7 mouse cellular contexts compared by ENCODE assay signal in the genomic region with DNA sequence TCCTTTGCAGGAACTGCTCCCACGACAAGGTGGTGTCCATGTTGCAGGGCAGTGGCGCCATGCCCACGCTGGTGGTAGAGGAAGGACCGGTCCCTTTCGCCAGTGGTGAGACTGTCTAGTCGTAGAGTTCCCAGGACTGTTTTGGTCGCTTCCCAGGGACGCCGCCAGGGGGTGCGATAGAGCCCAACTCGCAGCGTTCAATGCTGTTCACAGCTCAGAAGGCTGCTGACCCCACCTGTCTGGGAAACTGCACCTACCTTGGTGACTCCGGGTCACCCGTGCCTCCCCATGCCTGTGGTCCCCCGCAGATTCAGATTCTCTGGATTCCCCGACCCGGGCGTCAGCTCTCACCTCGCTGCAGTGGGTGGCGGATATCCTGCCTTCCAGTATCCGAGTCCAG. TPM values are rescaled to one million over a fixed set of nuclear protein-coding genes. Genes with fewer than 3 reads are reported as not detected.
A peak's percentile ranks its signal among the peaks of the same experiment; 100 is the strongest.
DNase-seq lines count a peak whose midpoint lies in the region; ATAC-seq lines count a peak whose summit lies in the region.

No protein-coding gene starts in this region.

- WGBS in hindbrain, embryonic 15.5 days = 11% methylated on average over 21 of the region's 21 CpGs

- no peaks in the 10 kb centered on the region for H3K9me3 ChIP-seq in hindbrain, embryonic 15.5 days

- ATAC-seq in frontal cortex, adult (ENCODE audit: low TSS enrichment) = peak; percentile 52; the same call in 1 of the 2 replicates
- no peak; the same call in 1 of the 2 replicates for ATAC-seq in hindbrain, embryonic 15.5 days (ENCODE audit: low FRiP score, low read depth)
- peak; percentile 71 for ATAC-seq in megakaryocyte-erythroid progenitor cell, adult 5-6 weeks (replicated peaks; ENCODE audit: low FRiP score, low TSS enrichment, poor library complexity, severe bottlenecking)

- peaks cover 42% of the 10 kb centered on the region for H3K27me3 ChIP-seq in hindbrain, embryonic 15.5 days

- peak overlapping the region; percentile 20 for H3K4me3 ChIP-seq in hindbrain, embryonic 15.5 days

- no peak overlapping the region for H3K27ac ChIP-seq in hindbrain, embryonic 15.5 days (replicated peaks)

- H3K9ac ChIP-seq in hindbrain, embryonic 15.5 days = no peak overlapping the region

- intact Hi-C loops in left cerebral cortex, postnatal 25 days (cut with DNase I) = loop anchor here (5.0 kb wide), 1 partner anchor 47 kb away; no protein-coding TSS in a partner anchor

- peaks cover 12% of the 10 kb centered on the region for H3K4me1 ChIP-seq in hindbrain, embryonic 15.5 days (replicated peaks)

- DNase-seq in adrenal gland, adult (ENCODE audit: inconsistent age in 2 of 2, low spot score in 1 of 2) = peak; percentile 58 to 89
- DNase-seq in cerebellum, adult 9-10 months = peak; percentile 30
- DNase-seq in left cerebral cortex, postnatal 25 days (ENCODE audit: low spot score in 2 of 2) = peak; percentile 35 to 39
- DNase-seq in spleen, adult 12 weeks (ENCODE audit: low spot score) = peak; percentile 42

- no peaks in the 10 kb centered on the region for H3K36me3 ChIP-seq in hindbrain, embryonic 15.5 days

- peak overlapping the region; percentile 46 for H3K4me2 ChIP-seq in hindbrain, embryonic 15.5 days

RNA-seq across cellular contexts. Expression of gene Grid2ip, which starts 18.1 kb away (rescaled TPM):
- 0.47 and 0.48 TPM in 2 replicates for polyA plus RNA-seq in hindbrain, embryonic 15.5 days (2015; fragmentation: Nextera tagmentation; extraction: Ambion mirVana)
- total RNA-seq in left cerebral cortex, postnatal 25 days (2021) = 1 to 10 TPM; 1.6 TPM
- total RNA-seq in megakaryocyte-erythroid progenitor cell, adult 5-6 weeks (2014; fragmentation: Nextera tagmentation) = not detected in 2 replicates
- total RNA-seq in megakaryocyte-erythroid progenitor cell, adult 5-6 weeks (2017) = not detected in 2 replicates

RNA-seq across cellular contexts. Expression of gene Kdelr2, which starts 28.4 kb away (rescaled TPM):
- polyA plus RNA-seq in hindbrain, embryonic 15.5 days (2015; fragmentation: Nextera tagmentation; extraction: Ambion mirVana) = 130 and 133 TPM in 2 replicates
- 10 to 100 TPM; 35.2 to 37.8 TPM for total RNA-seq in left cerebral cortex, postnatal 25 days (2021)
- total RNA-seq in megakaryocyte-erythroid progenitor cell, adult 5-6 weeks (2014; fragmentation: Nextera tagmentation) = 50.5 and 62.6 TPM in 2 replicates
- 70.8 and 84.3 TPM in 2 replicates for total RNA-seq in megakaryocyte-erythroid progenitor cell, adult 5-6 weeks (2017)

RNA-seq across cellular contexts. Expression of gene Zdhhc4, which starts 46.2 kb away (rescaled TPM):
- polyA plus RNA-seq in hindbrain, embryonic 15.5 days (2015; fragmentation: Nextera tagmentation; extraction: Ambion mirVana) = 66.1 and 69.8 TPM in 2 replicates
- 10 to 100 TPM; 37.5 to 38.2 TPM for total RNA-seq in left cerebral cortex, postnatal 25 days (2021)
- 70.6 and 74.5 TPM in 2 replicates for total RNA-seq in megakaryocyte-erythroid progenitor cell, adult 5-6 weeks (2014; fragmentation: Nextera tagmentation)
- 23.2 and 40.8 TPM in 2 replicates for total RNA-seq in megakaryocyte-erythroid progenitor cell, adult 5-6 weeks (2017)
